Mouse (Mus musculus): ENCODE data around the gene Hnrnpa1.

- TF ChIP-seq CTCF (IDR thresholded peaks at IDR 0.05; ENCODE audit: low read depth, low read length) (no peak), POLR2A (IDR thresholded peaks at IDR 0.05; ENCODE audit: extremely low read depth, insufficient read depth, low read length) (no peak)
These were observed 37.7 kb downstream of the Hnrnpa1 start for GRCm38 (mm10) chr15:103277949-103278348.
